Mouse (Mus musculus): ENCODE data around the gene Krtap4-6.

GRCm38 (mm10) chr11:99662802-99663201 is 3.0 kb downstream of the Krtap4-6 start:
- no peak for TF ChIP-seq TAL1 (conservative IDR thresholded peaks at IDR 0.05; ENCODE audit: low read depth, low read length)
- TF ChIP-seq CTCF (IDR thresholded peaks at IDR 0.05; ENCODE audit: low read depth, low read length): no peak
- TF ChIP-seq GATA1 (IDR thresholded peaks at IDR 0.05; ENCODE audit: borderline replicate concordance, low read length): no peak
- no peak for TF ChIP-seq POLR2AphosphoS5 (IDR thresholded peaks at IDR 0.05; ENCODE audit: insufficient replicate concordance, low read depth, low read length)

Measured in G1E (cell line).